8 mouse cellular contexts compared by ENCODE assay signal in genomic region chr11:21239763-21240509, GRCm38 (mm10). TPM values are rescaled to one million over a fixed set of nuclear protein-coding genes. Genes with fewer than 3 reads are reported as not detected.
A peak's percentile ranks its signal among the peaks of the same experiment; 100 is the strongest.
DNase-seq lines count a peak whose midpoint lies in the region; ATAC-seq and TF ChIP-seq lines count a peak whose summit lies in the region.

No protein-coding gene starts in this region.

- no peak for TF ChIP-seq EP300 in liver, postnatal 0 days (IDR thresholded peaks at IDR 0.05; ENCODE audit: low read depth)

- H3K4me1 ChIP-seq in heart, embryonic 11.5 days (ENCODE audit: control insufficient read depth, insufficient read depth, low read length): peaks cover 8% of the 10 kb centered on the region
- peaks cover 7 to 8% of the 10 kb centered on the region in 2 experiments; a peak in 3 of 4 replicates for H3K4me1 ChIP-seq in ES-E14 (ENCODE audit: control insufficient read depth in 2 of 2, insufficient read depth in 2 of 2, low read length in 2 of 2, poor library complexity in 1 of 2)
- peaks cover 18% of the 10 kb centered on the region for H3K4me1 ChIP-seq in forebrain, embryonic 15.5 days
- H3K4me1 ChIP-seq in liver, postnatal 0 days (ENCODE audit: insufficient read depth): peaks cover 7% of the 10 kb centered on the region; the same call in 1 of the 2 replicates

- in situ Hi-C loops in ES-E14 (cut with MboI; ENCODE audit: low sequenced_read_pairs in 2 of 2, unreplicated experiment in 2 of 2): no loop called here

- 27% methylated on average over 7 of the region's 7 CpGs for WGBS in heart, embryonic 11.5 days (ENCODE audit: insufficient replicate concordance)
- WGBS in forebrain, embryonic 15.5 days: 18% methylated on average over 7 of the region's 7 CpGs
- WGBS in liver, postnatal 0 days (ENCODE audit: insufficient replicate concordance): 20% methylated on average over 7 of the region's 7 CpGs

- no peaks in the 10 kb centered on the region for H3K27me3 ChIP-seq in heart, embryonic 11.5 days (ENCODE audit: control insufficient read depth, insufficient read depth, low read length)
- H3K27me3 ChIP-seq in forebrain, embryonic 15.5 days: no peaks in the 10 kb centered on the region
- H3K27me3 ChIP-seq in liver, postnatal 0 days (ENCODE audit: insufficient read depth, low read length): no peaks in the 10 kb centered on the region

- H3K4me3 ChIP-seq in heart, embryonic 11.5 days (ENCODE audit: low read depth, low read length): peak overlapping the region; percentile 85
- peak overlapping the region; percentile 88 to 91 for H3K4me3 ChIP-seq in ES-E14 (ENCODE audit: insufficient read depth in 1 of 2, low read depth in 1 of 2, low read length in 2 of 2, poor library complexity in 1 of 2, severe bottlenecking in 1 of 2)
- peak overlapping the region; percentile 84 for H3K4me3 ChIP-seq in forebrain, embryonic 15.5 days
- H3K4me3 ChIP-seq in liver, postnatal 0 days (ENCODE audit: low read depth, low read length): peak overlapping the region; percentile 83

- TF ChIP-seq CTCF in liver, postnatal 0 days (IDR thresholded peaks at IDR 0.05; ENCODE audit: low read depth): no peak

- peak overlapping the region; percentile 96 for H3K27ac ChIP-seq in heart, embryonic 11.5 days (ENCODE audit: low read depth, low read length)
- peak overlapping the region; percentile 93; the same call in 1 of the 2 replicates for H3K27ac ChIP-seq in ES-E14 (ENCODE audit: insufficient read depth, low read depth, low read length, poor library complexity, severe bottlenecking)
- peak overlapping the region; percentile 94 for H3K27ac ChIP-seq in forebrain, embryonic 15.5 days (replicated peaks)
- H3K27ac ChIP-seq in liver, postnatal 0 days (ENCODE audit: low read depth): peak overlapping the region; percentile 95

- peak overlapping the region; percentile 96 for H3K9ac ChIP-seq in heart, embryonic 11.5 days (ENCODE audit: low read depth, low read length)
- peak overlapping the region; percentile 65; the same call in 1 of the 2 replicates for H3K9ac ChIP-seq in ES-E14 (ENCODE audit: insufficient read depth, low read depth, low read length, poor library complexity, severe bottlenecking)
- H3K9ac ChIP-seq in forebrain, embryonic 15.5 days (replicated peaks): peak overlapping the region; percentile 91
- peak overlapping the region; percentile 93 for H3K9ac ChIP-seq in liver, postnatal 0 days (replicated peaks)

- no peaks in the 10 kb centered on the region for H3K36me3 ChIP-seq in heart, embryonic 11.5 days (ENCODE audit: control insufficient read depth, insufficient read depth, low read length)
- no peaks in the 10 kb centered on the region for H3K36me3 ChIP-seq in ES-E14 (ENCODE audit: control insufficient read depth, insufficient read depth, low read length, poor library complexity, severe bottlenecking)
- no peaks in the 10 kb centered on the region for H3K36me3 ChIP-seq in forebrain, embryonic 15.5 days
- no peaks in the 10 kb centered on the region for H3K36me3 ChIP-seq in liver, postnatal 0 days (replicated peaks; ENCODE audit: insufficient read depth, low read length)

- ATAC-seq in heart, embryonic 11.5 days (replicated peaks; ENCODE audit: insufficient number of reproducible peaks, low FRiP score, low TSS enrichment): no peak
- no peak for ATAC-seq in forebrain, embryonic 15.5 days (replicated peaks)
- no peak for ATAC-seq in liver, postnatal 0 days
- no peak for ATAC-seq in monocyte, adult 5-6 weeks (replicated peaks; ENCODE audit: insufficient number of reproducible peaks, low FRiP score, low TSS enrichment, poor library complexity, severe bottlenecking)

- H3K4me2 ChIP-seq in heart, embryonic 11.5 days: peak overlapping the region; percentile 82
- peak overlapping the region; percentile 64 for H3K4me2 ChIP-seq in forebrain, embryonic 15.5 days (replicated peaks)
- H3K4me2 ChIP-seq in liver, postnatal 0 days (ENCODE audit: low read depth, low read length): peak overlapping the region; percentile 91

- no peak for DNase-seq in heart, adult 8-10 months (ENCODE audit: low spot score)
- no peak for DNase-seq in ES-E14 (ENCODE audit: low read depth, low spot score)
- no peak for DNase-seq in liver, postnatal 0 days
- DNase-seq in right cerebral cortex, adult 2 months (ENCODE audit: low spot score in 2 of 2): no peak
- no peak for DNase-seq in spleen, postnatal 10 days (ENCODE audit: low spot score in 2 of 2)

- no peaks in the 10 kb centered on the region for H3K9me3 ChIP-seq in heart, embryonic 11.5 days (replicated peaks; ENCODE audit: control insufficient read depth, low read length)
- no peaks in the 10 kb centered on the region for H3K9me3 ChIP-seq in ES-E14 (ENCODE audit: control insufficient read depth, insufficient read depth, low read depth, low read length)
- no peaks in the 10 kb centered on the region for H3K9me3 ChIP-seq in forebrain, embryonic 15.5 days
- H3K9me3 ChIP-seq in liver, postnatal 0 days (ENCODE audit: low read length): no peaks in the 10 kb centered on the region

TF ChIP-seq in ES-E14, 5 proteins besides CTCF, POLR2A, EP300 and RAD21:
- TF ChIP-seq ZNF384 (IDR thresholded peaks at IDR 0.05; ENCODE audit: low read depth, low read length): peak; percentile 55; the same call in 1 of the 2 replicates
- TF ChIP-seq HCFC1 (IDR thresholded peaks at IDR 0.05; ENCODE audit: borderline replicate concordance, insufficient read depth, low read length): no peak

RNA-seq across cellular contexts. Expression of gene Vps54, which starts 0.9 kb away (rescaled TPM):
- polyA plus RNA-seq in heart, embryonic 11.5 days (2014; fragmentation: Nextera tagmentation; extraction: Ambion mirVana): 10.4 and 12.6 TPM in 2 replicates
- total RNA-seq in heart, adult 8-10 months (2022): 10 to 100 TPM; 18.5 to 20.4 (median 19.4) TPM
- 57.2 and 61.4 TPM in 2 replicates for total RNA-seq in ES-E14 (2012; rRNA removed)
- polyA plus RNA-seq in forebrain, embryonic 15.5 days (2015; fragmentation: Nextera tagmentation; extraction: Ambion mirVana): 10.1 and 11.0 TPM in 2 replicates
- polyA plus RNA-seq in liver, postnatal 0 days (2015; fragmentation: Nextera tagmentation; extraction: Ambion mirVana): 4.3 and 4.9 TPM in 2 replicates
- 93.6 to 161 TPM (median 107 TPM) in 3 replicates for total RNA-seq in monocyte, adult 5-6 weeks (2017)
